Mouse (Mus musculus) CD4-positive helper T cell, adult 2 months (primary cell): Measurements from ENCODE around the gene Dennd1c.

ENCODE experiments used
- DNase-seq: peaks from one replicate; pipeline ENCODE4 v3.0.0-alpha.2; 2012; ENCODE audit warnings: low read depth, missing footprints, low spot score

Gene Dennd1c

DNA sequence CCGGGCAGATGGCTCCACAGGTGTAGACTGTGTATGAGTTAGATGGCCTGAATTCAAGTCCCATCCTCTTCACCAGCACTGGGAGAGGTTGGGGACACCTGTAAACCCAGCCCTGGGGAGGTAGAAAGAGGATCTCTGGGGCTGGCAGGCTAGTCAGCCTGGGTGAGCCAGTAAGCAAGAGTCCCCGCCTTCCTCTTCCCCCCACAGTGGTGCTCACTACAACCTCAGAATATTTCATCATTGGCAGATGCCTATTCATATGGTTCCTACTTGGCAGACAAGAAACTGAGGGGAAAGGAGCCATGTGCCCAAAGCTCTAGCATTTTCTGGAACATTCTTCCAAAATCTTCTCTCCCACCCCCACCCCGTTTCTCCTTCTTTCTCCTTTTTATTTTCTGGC lies 29.5 kb downstream of the Dennd1c start:
- no peak for DNase-seq

DNA sequence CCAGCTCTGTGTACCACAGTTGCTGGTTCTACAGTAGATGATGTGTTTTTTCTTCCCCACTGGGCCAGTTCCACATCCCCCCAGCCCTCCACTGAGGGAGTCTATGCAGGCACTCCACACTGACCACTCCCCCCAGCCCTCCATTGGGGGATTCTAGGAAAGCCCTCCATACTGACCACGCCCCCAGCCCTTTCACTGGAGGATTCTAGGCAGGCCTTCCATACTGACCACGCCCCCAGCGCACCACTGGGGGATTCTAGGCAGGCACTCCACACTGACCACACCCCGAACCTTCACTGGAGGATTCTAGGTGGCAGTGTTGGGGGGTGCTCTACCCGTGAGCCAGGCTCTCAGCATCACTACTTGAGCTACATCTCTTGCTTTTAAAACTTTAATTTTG lies 30.9 kb downstream of the Dennd1c start:
- DNase-seq = no peak

GRCm38 (mm10) chr17:57041554-57041953 lies 36.8 kb downstream of the Dennd1c start, which contains the start of gene Slc25a41:
Gene Slc25a41 (minus strand): TSS chr17:57041654.
- no peak for DNase-seq

DNA sequence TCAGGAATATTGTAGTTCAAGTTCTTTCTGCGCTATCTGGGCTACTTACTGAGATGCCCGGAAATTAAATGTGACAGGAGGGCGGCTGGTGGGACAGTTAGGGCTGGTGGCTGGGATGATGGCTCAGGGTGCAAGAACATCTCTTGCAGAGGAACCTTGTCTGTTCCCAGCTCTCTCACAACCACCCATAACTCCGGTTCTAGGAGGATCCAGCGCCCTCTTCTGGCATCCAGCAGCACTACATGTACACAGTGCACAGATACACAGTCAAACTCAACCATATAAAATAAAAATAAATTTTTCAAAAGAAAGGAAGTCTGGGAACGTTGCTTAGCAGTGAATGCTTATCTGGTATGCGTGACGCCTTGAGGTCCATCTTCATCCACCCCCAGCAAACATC lies 39.3 kb downstream of the Dennd1c start:
- no peak for DNase-seq

DNA sequence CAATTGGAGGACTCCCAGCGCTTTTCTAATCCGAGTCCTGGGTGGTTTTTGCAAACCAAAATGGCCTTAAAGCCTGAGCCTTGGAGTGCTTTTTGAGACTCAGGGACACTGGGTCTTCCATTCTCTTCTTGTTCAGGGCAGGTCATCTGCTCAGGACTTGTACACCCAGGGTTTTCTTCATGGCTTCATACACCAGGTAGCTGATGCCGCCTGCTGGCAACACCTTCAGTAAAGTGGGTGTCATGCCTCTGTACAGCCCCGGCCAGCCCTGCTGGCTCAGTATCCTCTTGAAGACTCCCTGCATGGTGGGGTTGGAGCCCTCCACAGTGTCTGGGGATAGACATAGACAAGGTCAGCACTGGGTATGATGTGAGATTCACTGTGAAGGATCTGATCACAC lies 45.5 kb downstream of the Dennd1c start:
- peak; percentile 28 for DNase-seq

DNA sequence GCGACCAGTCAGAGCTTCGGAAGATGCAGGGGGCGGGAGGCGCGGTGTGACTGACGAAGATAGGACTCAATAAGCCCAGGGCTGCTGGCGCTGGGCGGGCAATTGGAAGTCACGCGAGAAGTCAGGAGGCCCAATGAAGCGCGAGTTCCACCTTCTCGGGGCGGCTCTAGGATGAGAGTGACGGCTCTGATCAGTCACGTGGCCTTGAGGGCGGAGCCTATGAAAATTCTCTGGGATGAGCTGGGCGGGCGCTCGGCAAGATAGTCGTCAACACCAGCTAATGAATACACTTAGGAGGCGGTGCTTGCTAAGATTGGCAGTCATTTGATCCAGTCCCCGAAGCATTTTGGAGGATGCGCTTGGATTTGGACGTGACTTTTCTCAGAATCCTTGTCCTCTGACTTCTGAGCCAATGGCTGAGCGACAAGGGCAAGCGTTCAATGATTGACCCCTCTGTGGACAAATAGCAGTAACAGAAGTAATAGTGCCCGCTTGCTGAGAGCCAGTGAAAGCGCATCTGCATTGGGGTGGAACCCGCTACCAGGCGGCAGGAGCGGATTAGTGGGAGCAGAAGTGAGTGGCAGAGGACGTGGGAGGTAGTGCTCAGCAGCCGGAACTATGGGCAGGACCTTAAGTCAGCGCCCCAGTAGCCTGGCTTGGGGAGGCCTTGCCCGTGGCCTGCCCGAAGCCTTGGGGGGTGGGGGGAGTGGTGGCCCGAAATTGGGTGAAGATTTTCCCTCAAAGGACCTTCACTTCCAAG lies 46.5 kb downstream of the Dennd1c start:
- peak; percentile 100 for DNase-seq

GRCm38 (mm10) chr17:57030931-57031660 lies 47.2 kb downstream of the Dennd1c start, which contains the start of gene Khsrp:
Gene Khsrp (minus strand): TSS chr17:57031522.
- peak; percentile 61 for DNase-seq

- DNase-seq = no peak
These were observed 48.6 kb downstream of the Dennd1c start for GRCm38 (mm10) chr17:57029691-57030090.

GRCm38 (mm10) chr17:57027471-57027870 lies 50.8 kb downstream of the Dennd1c start:
- no peak for DNase-seq

DNA sequence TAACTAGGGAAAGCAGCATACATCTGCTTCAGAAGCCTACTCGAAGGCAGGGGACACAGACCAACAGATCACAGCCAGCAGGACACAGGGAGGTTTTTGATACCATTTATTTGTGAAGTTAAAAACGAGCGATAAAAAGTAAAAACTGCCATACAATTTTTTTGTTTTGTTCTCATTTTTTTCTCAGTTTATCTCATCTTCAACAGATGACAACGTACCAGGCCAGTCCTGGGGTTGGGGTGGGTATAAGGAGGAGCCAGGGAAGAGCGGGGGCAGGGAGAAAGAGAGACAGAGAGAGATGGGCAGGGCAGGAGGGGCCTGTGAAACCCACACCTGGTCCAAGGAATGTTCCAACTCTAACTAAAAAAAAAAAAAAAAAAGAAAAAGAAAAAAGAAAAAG lies 57.4 kb downstream of the Dennd1c start:
- no peak for DNase-seq

- no peak for DNase-seq
These were observed 58.6 kb downstream of the Dennd1c start for GRCm38 (mm10) chr17:57019693-57020092.
